Mouse (Mus musculus) liver, postnatal 0 days (tissue): ENCODE measurements at regions not wholly inside any gene's neighbourhood (a gene's known extent, or its start where the extent isn't known, plus 50 kb on each side); places are given as distances from the start of the nearest gene placed in this dataset.

Experiments
- ATAC-seq: fragments of 200-750 bp; cut with Nextera tagmentation; 2 replicates; pipeline ENCODE4 v1.8.0; 2017; ENCODE audit warnings: mild to moderate bottlenecking, moderate library complexity
- DNase-seq: peaks from one replicate; pipeline ENCODE4 v3.0.0-alpha.2; 2016
- H3K27ac ChIP-seq: fragments of 300-500 bp; sonication (generic); 2 replicates; pipeline ENCODE4 v1.5.1; 2014; ENCODE audit warnings: antibody characterized with exemption, moderate library complexity, mild to moderate bottlenecking, low read depth
- H3K27me3 ChIP-seq: fragments of 300-500 bp; sonication (generic); 2 replicates; pipeline ENCODE4 v1.6.1; 2014; ENCODE audit warnings: low read length, control low read depth, mixed read lengths; ENCODE audit not compliant: insufficient read depth
- H3K36me3 ChIP-seq: fragments of 300-500 bp; sonication (generic); replicated peaks from 2 replicates; pipeline ENCODE4 v1.6.1; 2014; ENCODE audit warnings: mild to moderate bottlenecking, control low read depth, low read length, moderate library complexity, mixed read lengths; ENCODE audit not compliant: insufficient read depth
- H3K4me1 ChIP-seq: fragments of 300-500 bp; sonication (generic); 2 replicates; pipeline ENCODE4 v1.6.1; 2014; ENCODE audit warnings: antibody characterized with exemption, mild to moderate bottlenecking, control low read depth; ENCODE audit not compliant: insufficient read depth
- H3K4me2 ChIP-seq: fragments of 300-500 bp; sonication (generic); 2 replicates; pipeline ENCODE4 v1.6.1; 2014; ENCODE audit warnings: low read depth, mild to moderate bottlenecking, low read length, moderate library complexity, mixed read lengths
- H3K4me3 ChIP-seq: fragments of 300-500 bp; sonication (generic); 2 replicates; pipeline ENCODE4 v1.5.1; 2014; ENCODE audit warnings: low read depth, low read length
- H3K9ac ChIP-seq: fragments of 300-500 bp; sonication (generic); replicated peaks from 2 replicates; pipeline ENCODE4 v1.6.1; 2014; ENCODE audit warnings: mild to moderate bottlenecking, moderate library complexity
- H3K9me3 ChIP-seq: fragments of 300-500 bp; sonication (generic); 2 replicates; pipeline ENCODE4 v1.6.1; 2016; ENCODE audit warnings: mild to moderate bottlenecking, control low read depth, low read length, mixed read lengths
- CTCF ChIP-seq: sonication (generic); IDR thresholded peaks from 2 replicates; pipeline ENCODE4 v1.5.1; 2016; ENCODE audit warnings: antibody characterized with exemption, low read depth
- EP300 ChIP-seq: IDR thresholded peaks from 2 replicates; pipeline ENCODE4 v1.6.1; 2016; ENCODE audit warnings: antibody characterized with exemption, low read depth, mild to moderate bottlenecking
- WGBS: fragments of 180-500 bp; shearing (Covaris S2); extraction: QIAGEN DNeasy Blood & Tissue Kit; methylation state at CpG from one replicate; pipeline ENCODE4 v1.1.7; 2014; ENCODE audit not compliant: insufficient replicate concordance; 5-methylcytosine and 5-hydroxymethylcytosine counted together

- ATAC-seq (no peak), DNase-seq (no peak)
- WGBS, result 59% methylated on average over 6 of the region's 6 CpGs
- TF ChIP-seq EP300 (no peak), CTCF (no peak)
- H3K4me2 ChIP-seq, result no peak overlapping the region
- H3K4me1 ChIP-seq, result no peaks in the 10 kb centered on the region
- H3K9me3 ChIP-seq, result no peaks in the 10 kb centered on the region
- no peak overlapping the region for H3K4me3 ChIP-seq
- no peaks in the 10 kb centered on the region for H3K27me3 ChIP-seq
- H3K36me3 ChIP-seq, result no peaks in the 10 kb centered on the region
- no peak overlapping the region for H3K27ac ChIP-seq
- no peak overlapping the region for H3K9ac ChIP-seq
Observed at GRCm38 (mm10) chr13:6736984-6737566, 88.5 kb upstream of the Pfkp start.
